Mouse (Mus musculus) adrenal gland, adult 10 weeks (tissue): ENCODE measurements around the gene Ly6g6d. TPM values are rescaled to one million over a fixed set of nuclear protein-coding genes. Genes with fewer than 3 reads are reported as not detected.

Source experiments
- polyA plus RNA-seq: library from polyadenylated mRNA; stranded (reverse); fragments of 350-450 nt; fragmentation: Illumina TruSeq; extraction: RNeasy Lipid Tissue Mini Kit (QIAGEN cat#74804); gene quantifications from one replicate; pipeline ENCODE4 v1.2.3, GENCODE M21; 2014; ENCODE audit warnings: low read depth, low replicate concordance

Ly6g6d gene
- polyA plus RNA-seq, 1 experiment from 2014 or later, result not detected

Other genes starting within 250 kb of the Ly6g6d start
- 11.5 TPM for gene Stk19, start 241.1 kb downstream of the Ly6g6d start, polyA plus RNA-seq
- 3.9 TPM for gene Dxo, start 241.0 kb downstream of the Ly6g6d start, polyA plus RNA-seq
- 3.8 TPM for gene Skiv2l, start 227.9 kb downstream of the Ly6g6d start, polyA plus RNA-seq
- gene Nelfe, start 227.7 kb downstream of the Ly6g6d start, polyA plus RNA-seq, result 2.9 TPM
- 1.3 TPM for gene Cfb, start 215.5 kb downstream of the Ly6g6d start, polyA plus RNA-seq
- 2.7 TPM for gene Zbtb12, start 198.6 kb downstream of the Ly6g6d start, polyA plus RNA-seq
- 1.3 TPM for gene Gm20547, start 196.0 kb downstream of the Ly6g6d start, polyA plus RNA-seq
- gene C2, start 179.8 kb downstream of the Ly6g6d start, polyA plus RNA-seq, result 20.2 TPM
- 10.5 TPM for gene Ehmt2, start 179.6 kb downstream of the Ly6g6d start, polyA plus RNA-seq
- gene Slc44a4, start 163.6 kb downstream of the Ly6g6d start, polyA plus RNA-seq, result not detected
- gene Neu1, start 146.8 kb downstream of the Ly6g6d start, polyA plus RNA-seq, result 3.5 TPM
- gene Hspa1b, start 118.8 kb downstream of the Ly6g6d start, polyA plus RNA-seq, result 46.5 TPM
- gene Gm20481, start 108.2 kb downstream of the Ly6g6d start, polyA plus RNA-seq, result not detected
- gene Hspa1a, start 105.9 kb downstream of the Ly6g6d start, polyA plus RNA-seq, result 23.9 TPM
- not detected for gene Hspa1l, start 105.4 kb downstream of the Ly6g6d start, polyA plus RNA-seq
- gene Lsm2, start 96.2 kb downstream of the Ly6g6d start, polyA plus RNA-seq, result 9.4 TPM
- gene Vars, start 77.1 kb downstream of the Ly6g6d start, polyA plus RNA-seq, result 10.7 TPM
- gene Vwa7, start 61.5 kb downstream of the Ly6g6d start, polyA plus RNA-seq, result not detected
- not detected for gene Sapcd1, start 50.0 kb downstream of the Ly6g6d start, polyA plus RNA-seq
- not detected for gene Msh5, start 31.3 kb downstream of the Ly6g6d start, polyA plus RNA-seq
- gene Clic1, start 28.1 kb downstream of the Ly6g6d start, polyA plus RNA-seq, result 23.6 TPM
- gene Ddah2, start 19.0 kb downstream of the Ly6g6d start, polyA plus RNA-seq, result not detected
- not detected for gene Ly6g6c, start 12.7 kb downstream of the Ly6g6d start, polyA plus RNA-seq
- gene Mpig6b, start 11.9 kb downstream of the Ly6g6d start, polyA plus RNA-seq, result not detected
- gene Ly6g6e, start 1.2 kb downstream of the Ly6g6d start, polyA plus RNA-seq, result not detected
- gene Ly6g6f, start 7.5 kb upstream of the Ly6g6d start, polyA plus RNA-seq, result not detected
- 4.8 TPM for gene Abhd16a, start 11.2 kb upstream of the Ly6g6d start, polyA plus RNA-seq
- not detected for gene Ly6g5c, start 30.2 kb upstream of the Ly6g6d start, polyA plus RNA-seq
- not detected for gene Ly6g5b, start 37.4 kb upstream of the Ly6g6d start, polyA plus RNA-seq
- gene Gpank1, start 43.4 kb upstream of the Ly6g6d start, polyA plus RNA-seq, result 1.4 TPM
- gene Csnk2b, start 44.0 kb upstream of the Ly6g6d start, polyA plus RNA-seq, result 163 TPM
- gene D17H6S53E, start 48.3 kb upstream of the Ly6g6d start, polyA plus RNA-seq, result 1.3 TPM
- not detected for gene Apom, start 54.0 kb upstream of the Ly6g6d start, polyA plus RNA-seq
- 11.5 TPM for gene Bag6, start 57.1 kb upstream of the Ly6g6d start, polyA plus RNA-seq
- 7.2 TPM for gene Prrc2a, start 86.8 kb upstream of the Ly6g6d start, polyA plus RNA-seq
- 8.7 TPM for gene Aif1, start 98.0 kb upstream of the Ly6g6d start, polyA plus RNA-seq
- not detected for gene Lst1, start 110.4 kb upstream of the Ly6g6d start, polyA plus RNA-seq
- not detected for gene Ltb, start 116.4 kb upstream of the Ly6g6d start, polyA plus RNA-seq
- gene Tnf, start 123.9 kb upstream of the Ly6g6d start, polyA plus RNA-seq, result not detected
- gene Lta, start 127.3 kb upstream of the Ly6g6d start, polyA plus RNA-seq, result not detected
- not detected for gene Gm16181, start 142.8 kb upstream of the Ly6g6d start, polyA plus RNA-seq
- gene Atp6v1g2, start 155.6 kb upstream of the Ly6g6d start, polyA plus RNA-seq, result 5.0 TPM
- gene Nfkbil1, start 157.7 kb upstream of the Ly6g6d start, polyA plus RNA-seq, result not detected
- 11.1 TPM for gene Ddx39b, start 163.7 kb upstream of the Ly6g6d start, polyA plus RNA-seq
- gene H2-D1, start 184.7 kb upstream of the Ly6g6d start, polyA plus RNA-seq, result 42.0 TPM
- gene H2-Q1, start 242.3 kb upstream of the Ly6g6d start, polyA plus RNA-seq, result not detected